Mouse (Mus musculus): ENCODE data around the gene Vash2.
A peak's percentile ranks its signal among the peaks of the same experiment; 100 is the strongest.

Vash2 gene

DNA sequence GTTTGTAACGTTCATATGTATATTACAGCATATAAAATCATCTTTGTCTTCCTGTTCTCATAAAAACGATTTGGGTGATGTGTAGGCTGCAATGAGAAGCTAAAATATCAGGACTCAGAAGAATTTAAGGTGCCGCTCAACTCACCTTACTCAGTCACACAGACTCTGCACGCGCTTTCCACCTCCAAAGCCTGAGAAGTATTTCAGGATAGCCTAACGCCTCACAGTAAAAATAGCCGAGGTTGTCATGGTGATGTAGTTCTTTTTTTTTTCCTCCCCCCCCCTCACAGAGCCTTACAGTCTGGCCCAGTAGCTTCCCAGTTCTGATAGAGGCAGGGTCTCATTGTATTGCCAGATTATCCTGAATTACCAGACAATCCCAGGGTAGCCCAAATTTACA is 60.2 kb downstream of the Vash2 start:
- DNase-seq, result no peak

DNA sequence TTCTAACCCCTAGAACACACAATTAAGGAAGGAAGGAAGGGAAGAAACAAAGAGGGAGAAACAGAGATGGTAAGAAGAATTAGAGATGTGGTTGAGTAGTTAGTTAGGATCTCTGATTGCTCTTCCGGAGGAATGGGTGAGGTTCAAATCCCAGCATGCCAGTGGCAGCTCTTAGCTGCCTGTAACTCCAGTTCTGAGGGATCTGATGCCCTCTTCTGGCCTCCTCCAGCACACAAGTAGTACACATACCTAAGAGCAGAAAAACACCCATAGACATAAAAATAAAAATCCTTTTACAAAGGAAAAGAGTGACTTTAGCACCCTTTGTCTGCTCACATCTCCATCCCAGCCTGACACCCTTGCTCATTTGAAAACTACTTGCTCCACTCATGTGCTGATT is 66.5 kb downstream of the Vash2 start:
- no peak for DNase-seq

DNA sequence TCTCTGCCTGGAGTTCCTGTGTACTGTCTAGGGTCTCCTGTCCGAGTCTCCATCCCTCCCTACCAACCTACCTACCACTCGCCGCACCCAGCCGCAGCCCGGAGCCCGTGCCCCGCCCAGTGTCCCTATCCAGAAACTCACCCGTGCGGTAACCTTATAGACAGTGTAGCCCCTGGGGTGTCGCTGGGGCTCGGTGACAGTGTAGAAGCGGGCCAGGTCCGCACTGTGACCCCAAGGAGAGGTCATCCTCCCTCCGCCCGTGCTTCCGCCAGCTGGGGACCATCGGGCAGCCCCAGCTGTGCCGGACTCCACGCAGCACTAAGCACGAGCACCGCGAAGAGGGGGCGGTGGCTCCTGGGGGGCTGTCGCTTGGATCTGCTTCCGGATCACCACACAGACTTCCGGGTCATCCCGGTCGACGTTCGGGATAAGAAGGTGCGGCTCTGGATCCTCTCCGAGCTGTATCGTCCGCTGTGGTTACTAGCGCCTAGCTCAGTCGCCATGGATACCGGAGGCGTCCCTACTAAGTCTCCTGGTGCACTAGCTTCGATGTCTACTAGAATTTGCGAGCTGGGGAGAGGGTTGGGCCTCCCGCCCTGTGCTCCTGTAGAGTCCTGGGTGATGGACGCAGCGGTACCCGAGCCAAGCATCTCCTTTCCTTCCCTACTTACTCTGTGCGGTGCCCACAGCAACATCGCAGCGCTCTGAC is 67.5 kb downstream of the Vash2 start, which contains the start of gene Rps6kc1:
TSS of gene Rps6kc1 (minus strand) at position 356 of the 709 bp plus-strand sequence.
- DNase-seq, result peak; percentile 87

DNA sequence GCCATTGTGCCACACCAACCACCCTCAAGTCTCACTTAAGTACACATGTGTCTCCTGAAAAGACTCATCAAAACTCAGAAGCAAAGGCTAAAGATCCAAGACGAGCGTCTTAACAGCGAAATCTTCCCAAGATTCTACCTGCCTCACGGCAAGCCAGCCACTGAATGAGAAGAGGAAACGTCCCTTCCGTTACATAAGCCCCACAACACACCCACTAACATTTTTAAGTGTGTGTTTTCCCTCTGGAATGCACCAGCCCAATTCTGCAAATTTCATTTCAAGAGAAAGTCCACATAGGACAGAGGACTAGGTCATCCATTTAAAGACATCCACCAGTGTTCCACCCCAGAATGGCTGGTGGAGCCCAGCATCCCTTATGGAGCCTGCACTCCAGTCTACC is 68.3 kb downstream of the Vash2 start:
- no peak for DNase-seq

DNA sequence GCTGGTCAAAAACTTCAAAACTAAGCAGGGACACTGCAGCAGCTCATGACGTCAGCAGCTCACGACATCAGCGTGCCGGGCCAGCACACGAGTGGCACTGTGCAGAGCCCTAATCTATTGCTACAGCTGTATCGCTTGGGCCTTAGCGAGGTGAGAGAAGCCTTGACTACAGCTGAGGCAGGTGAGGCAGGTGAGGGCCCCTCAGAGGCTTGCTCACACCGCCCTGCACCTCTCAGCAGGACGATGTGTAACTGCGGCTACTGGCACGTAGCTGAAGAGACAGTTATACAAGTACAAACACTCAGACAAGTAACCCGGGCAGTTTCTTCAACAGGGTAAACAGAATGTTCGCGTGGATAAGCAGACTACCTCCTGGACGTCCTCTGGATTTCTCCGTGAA is 74.4 kb downstream of the Vash2 start:
- DNase-seq, result no peak

DNA sequence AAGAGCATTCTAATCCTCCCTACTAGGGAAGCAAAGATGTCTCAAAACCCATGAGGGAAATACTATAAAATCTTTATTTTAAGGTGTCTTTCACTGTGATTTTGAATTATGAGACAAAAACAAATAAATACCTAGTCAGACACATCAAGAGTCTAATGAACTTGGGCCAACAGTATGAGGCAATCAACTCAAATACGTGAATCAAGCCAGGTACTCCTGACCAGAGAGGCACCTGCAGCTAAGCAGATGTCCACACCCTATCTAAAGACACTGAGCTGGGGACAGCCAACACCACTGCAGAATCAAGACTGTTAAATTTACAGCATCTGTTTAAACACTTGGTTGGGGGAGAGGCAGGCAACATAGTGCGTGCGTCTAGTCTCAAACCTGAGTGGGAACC is 75.0 kb downstream of the Vash2 start:
- no peak for DNase-seq

DNA sequence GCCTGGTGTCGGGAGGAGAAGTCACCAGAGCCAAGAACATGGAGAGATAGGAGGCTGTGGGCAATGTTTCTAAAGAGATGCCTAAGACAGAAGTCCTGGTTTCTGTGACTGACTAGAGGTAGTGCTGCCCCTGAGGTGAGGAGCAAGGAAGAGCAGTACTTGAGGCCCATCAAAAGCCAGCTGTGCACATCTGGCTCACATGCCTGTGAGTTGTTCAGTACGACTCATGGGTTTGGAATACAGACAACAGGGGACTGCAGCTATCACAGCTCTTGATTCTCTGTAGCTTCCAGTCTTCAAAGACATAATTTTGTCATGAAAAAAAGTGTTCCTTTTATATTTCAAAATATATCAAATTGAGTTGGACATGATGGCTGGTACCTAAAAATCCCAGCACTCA is 78.0 kb downstream of the Vash2 start:
- no peak for DNase-seq

DNA sequence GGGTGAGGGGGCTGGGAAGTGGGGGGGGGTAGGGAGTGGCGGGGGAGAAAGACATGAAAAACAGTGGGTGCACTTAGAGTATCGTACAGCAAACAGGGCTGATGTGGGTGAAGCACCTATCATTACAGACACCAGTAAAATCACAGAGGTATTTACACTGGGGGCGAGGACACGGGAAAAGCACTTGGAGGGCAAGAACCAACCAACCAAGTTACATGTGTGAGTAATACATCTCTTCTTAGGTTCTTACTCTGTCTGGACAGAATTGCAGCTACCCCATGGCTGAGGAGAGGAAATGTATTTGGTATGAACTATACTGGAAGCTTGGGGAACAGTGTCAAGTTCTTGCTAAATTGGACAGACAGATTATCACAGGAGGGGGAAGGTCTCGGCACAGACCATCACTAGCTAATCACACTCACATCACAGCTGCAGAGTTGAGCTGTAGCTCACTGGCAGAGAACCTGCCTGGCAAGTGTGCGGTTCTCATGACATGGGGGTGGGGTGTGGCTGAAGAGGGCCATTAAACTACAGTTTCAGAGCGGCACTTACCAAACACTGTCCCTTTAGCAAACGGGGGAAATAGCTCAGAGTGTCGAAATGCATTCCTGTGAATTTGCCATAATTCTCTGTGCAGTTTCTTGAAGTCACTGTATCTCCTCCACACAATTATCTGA is 80.1 kb downstream of the Vash2 start:
- DNase-seq, result no peak

DNA sequence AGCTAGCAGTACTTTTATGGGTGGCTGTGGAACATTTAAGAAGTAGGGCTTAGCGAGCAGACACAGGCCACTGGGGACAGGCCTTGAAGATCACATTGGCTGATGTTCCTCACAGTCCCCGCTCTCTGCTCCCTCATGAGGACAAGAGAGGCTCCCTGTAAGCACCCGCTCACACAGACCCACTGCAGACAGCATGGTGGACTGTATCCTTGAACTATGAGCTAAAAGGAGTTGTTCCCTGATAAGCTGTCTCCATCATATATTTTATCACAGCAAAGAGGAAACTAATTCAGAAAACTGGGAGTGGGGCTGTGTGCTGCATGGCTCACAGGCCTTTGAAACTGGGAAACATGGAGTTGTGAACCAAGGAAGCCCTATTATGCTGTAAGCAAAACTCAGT is 80.9 kb downstream of the Vash2 start:
- no peak for DNase-seq
